Mouse (Mus musculus) right cerebral cortex, postnatal 4 days (tissue): Measurements from ENCODE around the gene Mesp2.

Experiments used
- DNase-seq: peaks from one replicate; pipeline ENCODE4 v3.0.0-alpha.2; 2022

Gene Mesp2

DNA sequence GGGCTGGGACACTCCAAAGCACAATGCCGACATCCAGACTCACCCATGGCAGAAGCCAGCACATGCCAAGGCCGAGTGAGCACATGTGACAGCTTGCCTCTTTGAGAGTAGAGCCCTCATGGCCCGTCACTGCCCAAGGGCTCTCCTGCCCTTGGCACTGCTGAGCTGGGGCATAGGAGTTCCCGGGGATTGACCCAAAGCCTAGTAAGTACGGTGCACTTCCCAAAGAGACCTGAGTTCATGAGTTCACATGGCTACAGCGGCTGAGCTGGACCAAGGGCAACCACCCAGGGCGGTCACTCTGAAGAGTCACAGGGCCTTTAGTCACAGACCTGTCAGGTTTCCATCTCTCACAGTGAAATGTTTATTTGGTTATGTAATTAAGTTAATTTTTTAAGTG, 2.0 kb upstream of the Mesp2 start:
- DNase-seq: no peak

DNA sequence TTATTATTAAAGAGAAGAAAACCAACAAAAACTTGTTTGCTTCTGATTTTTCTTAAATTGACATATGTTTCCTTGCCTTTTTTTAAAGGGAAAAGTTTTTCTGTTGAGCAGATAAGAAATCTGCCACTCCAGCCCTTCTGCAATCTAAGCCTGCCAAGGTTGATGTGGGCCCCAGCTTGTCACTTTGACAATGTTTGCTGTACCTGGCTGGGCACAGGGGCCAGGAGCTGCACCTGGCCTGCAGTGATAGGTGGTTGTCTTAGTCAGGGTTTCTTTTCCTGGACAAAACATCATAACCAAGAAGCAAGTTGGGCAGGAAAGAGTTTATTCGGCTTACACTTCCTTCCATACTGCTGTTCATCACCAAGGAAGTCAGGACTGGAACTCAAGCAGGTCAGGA, 2.9 kb downstream of the Mesp2 start:
- DNase-seq: no peak

DNA sequence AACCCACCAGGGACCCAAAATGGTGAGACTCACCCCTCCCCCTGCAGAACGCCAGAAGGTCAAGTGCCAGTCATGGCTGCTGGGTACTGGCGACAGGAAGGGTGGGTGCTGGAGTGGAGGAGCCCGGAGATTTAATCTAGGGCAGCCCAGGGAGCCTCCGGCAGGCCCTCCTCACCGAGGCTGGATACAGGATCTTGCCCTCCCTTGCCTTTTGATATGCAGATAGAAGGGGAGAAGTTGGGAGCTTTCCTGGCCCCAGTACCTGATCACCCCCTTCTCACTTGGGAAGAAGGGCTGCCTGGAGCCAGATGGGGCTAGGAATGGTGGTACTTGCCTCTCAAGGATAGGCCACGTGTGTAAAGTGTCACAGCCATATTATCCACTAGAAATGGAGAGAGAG, 7.8 kb downstream of the Mesp2 start:
- DNase-seq: no peak

DNA sequence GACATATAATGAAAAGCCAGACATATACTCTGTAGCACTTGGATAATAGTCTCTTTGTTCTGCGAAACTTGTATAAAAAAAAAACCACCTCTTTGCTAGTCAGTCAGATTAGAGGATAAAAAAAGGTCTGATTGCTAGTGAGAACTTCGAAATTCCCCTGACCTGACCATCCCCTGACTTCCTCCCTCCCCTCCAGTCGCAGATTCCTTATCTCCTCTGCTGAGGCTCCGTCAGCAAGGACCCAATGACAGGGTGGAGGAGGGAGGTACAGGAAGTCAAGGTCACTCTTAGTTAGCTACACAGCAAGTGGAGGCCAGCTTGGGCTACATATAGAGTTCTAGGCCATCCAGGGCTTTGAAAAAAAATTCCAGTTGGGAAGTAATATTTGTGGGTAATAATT, 9.0 kb downstream of the Mesp2 start:
- no peak for DNase-seq

DNA sequence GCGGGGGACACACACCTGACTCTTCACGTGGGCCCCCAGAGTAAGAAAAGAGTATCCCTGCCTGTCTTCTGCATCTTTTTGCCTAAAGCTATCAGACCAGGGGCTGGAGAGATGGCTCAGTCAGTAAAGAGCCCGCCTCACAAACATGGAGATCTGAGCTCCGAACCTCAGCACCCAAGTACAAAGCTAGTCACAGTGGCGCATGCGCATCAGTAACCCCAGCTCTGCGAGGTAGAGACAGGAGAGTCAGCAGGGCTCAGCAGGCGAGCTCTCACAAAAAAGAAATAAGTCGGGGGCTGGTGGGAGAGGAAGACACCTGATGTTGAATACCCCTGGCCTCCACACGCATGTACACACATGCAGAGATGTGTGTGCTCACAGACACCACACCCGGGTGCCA, 9.5 kb downstream of the Mesp2 start:
- no peak for DNase-seq

DNA sequence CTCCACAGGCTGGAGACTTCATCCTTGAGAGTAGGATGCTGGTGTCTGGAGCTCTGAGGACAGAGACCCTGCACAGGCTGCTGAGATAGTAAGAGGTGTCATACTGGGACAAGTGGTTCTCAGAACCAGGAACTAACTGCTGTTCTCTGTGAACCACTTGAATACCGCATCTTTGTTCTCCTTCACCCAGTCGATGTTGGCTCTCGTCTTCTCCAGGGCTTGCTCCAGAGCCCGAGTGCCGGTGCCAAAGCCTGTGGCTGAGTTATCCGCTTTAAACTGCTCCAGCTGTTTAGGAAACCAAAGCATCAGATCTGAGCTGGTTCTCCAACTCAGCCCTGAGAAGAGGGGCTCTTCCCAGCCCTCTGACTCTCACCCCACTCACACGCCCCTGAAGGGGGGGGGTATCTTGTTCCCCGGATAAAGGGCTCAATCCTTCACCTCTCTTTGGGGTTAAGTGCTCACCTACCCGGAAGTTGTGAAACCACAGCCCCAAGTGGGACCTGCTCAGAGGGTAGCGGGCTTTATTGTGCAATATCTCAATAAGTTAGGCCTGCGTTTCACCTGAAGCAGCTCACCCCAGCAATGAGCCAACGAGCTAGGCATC, 11.7 kb downstream of the Mesp2 start:
- DNase-seq: no peak

DNA sequence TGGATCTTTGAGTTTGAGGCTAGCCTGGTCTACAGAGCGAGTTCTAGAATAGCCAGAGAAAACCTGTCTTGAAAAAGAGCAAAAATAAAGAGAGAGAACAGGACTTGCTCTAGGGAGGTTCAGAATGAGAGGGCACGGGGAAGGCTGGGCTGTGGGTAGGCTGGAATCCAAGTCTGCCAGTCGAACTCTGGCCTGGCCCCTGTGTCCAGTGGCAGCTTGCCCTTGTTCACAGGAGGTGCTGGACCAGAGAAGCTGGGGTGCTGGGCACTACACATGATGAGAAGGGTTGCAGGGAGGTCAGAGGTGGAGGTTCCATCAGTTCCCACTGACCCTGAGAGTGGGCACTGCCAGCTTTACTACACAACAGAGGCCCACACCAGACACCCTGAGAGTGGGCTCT, 17.8 kb downstream of the Mesp2 start:
- no peak for DNase-seq

DNA sequence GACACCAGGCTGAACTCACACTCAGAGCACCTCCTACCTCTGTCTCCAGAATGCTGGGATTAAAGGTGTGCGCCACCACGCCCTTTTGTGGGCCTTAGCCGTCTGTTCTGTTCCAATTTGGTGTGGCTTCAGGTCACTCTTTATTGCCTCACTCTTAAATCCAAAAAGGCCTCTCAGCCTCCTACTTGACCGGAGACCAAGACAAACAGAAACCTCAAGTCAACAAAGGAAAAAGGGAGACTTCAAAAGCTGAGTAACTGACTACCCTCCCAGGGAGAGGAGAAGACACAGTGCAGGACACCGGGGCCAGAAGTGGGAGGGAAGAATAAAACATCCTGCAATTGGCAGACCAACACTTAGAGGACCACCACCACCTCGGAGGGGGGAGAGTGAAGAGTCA, 20.6 kb downstream of the Mesp2 start:
- no peak for DNase-seq

DNA sequence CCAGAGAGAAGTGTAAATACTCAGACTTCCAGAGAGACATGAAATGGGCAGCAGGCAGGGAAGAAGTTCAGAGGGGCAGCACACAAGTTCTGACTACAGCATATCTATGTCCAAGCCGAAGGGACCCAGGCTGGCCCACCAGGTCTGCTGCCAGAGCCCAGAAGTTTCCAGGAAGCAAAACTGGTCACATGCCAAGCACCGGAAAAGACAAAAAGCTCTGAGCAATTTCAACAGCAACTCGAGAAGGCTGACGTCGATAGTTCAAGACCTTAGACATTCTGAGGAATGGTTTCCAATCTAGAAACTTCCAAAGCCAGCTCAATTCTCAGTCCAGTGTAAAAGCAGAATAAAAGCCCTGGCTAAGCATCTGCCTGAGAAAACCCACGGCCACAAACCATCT, 21.1 kb downstream of the Mesp2 start:
- no peak for DNase-seq

DNA sequence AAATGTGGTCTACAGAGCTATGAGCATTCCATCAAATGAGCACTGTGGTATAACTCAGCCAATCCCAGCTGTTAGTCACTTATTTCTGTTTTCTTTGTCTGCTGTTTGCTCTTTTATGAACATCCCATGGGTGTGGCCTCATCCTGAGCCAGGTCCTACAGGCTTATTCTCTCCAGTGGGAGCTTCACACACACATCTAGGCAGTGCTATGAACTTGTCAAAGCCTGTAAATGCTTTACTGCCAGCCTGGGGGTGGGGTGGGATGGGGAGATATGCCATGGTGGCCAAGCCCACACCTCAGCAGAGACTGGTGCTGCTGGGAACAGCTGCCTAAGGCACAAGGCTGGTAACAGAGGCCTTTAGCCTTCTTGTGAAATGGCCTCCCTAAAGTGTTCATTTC, 22.5 kb downstream of the Mesp2 start:
- no peak for DNase-seq

DNA sequence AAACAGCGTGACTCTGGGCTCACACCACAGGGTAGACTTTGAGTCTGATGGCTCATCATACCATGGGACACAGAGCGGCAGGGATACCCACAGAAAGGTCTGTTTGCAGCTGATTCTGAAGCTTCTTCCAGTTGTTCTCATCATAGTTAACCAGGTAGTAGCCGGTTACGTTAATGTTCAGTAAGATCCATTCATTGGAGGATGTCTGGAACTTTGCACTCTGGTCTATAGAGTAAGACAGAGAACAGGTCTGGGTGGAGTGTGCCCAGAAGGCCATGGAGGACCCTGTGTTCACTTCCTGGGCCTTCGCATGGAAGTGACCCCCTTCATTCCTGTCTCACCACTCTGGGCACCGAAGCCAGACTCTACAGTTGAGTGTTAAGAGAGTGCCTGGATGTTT, 24.7 kb downstream of the Mesp2 start:
- no peak for DNase-seq

DNA sequence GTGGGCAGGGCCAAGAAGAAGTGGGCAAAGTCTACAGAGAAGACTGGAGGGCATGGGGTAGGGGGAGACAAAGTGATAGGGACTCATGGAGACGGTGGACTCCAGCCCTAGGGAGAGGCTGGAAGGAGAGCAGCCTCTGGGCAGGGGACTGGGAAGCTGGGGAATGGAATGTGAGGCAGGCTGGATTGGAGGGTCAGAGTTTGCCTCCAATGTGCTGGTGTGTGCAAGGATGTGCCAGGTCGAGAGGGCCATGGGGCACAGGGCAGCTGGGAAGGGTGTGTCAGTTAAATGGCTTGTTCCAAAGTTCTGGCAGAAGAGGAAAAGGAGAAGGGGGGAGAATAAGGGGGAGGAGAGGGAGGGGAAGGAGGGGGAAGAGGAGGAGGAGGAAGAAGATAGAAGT, 26.7 kb downstream of the Mesp2 start:
- DNase-seq: no peak

DNA sequence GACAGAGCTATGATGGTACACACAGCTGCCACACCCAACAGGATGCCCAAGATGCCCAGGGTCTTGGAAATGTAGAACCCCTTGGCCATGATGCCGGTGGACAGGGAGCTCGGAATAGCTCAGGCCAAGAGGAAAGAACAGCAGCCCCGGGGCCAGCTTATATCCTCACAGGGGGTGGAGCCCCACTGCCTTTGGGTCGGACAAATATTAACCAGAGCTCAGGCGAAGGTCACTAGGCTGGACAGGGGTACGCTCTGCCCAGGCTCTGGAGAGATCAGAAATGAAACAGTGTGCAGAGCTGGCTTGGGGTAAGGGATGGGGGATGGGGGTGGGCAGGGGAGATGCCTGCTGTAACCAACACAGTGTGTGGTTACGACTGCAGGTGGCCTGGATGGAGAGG, 31.6 kb downstream of the Mesp2 start:
- no peak for DNase-seq

DNA sequence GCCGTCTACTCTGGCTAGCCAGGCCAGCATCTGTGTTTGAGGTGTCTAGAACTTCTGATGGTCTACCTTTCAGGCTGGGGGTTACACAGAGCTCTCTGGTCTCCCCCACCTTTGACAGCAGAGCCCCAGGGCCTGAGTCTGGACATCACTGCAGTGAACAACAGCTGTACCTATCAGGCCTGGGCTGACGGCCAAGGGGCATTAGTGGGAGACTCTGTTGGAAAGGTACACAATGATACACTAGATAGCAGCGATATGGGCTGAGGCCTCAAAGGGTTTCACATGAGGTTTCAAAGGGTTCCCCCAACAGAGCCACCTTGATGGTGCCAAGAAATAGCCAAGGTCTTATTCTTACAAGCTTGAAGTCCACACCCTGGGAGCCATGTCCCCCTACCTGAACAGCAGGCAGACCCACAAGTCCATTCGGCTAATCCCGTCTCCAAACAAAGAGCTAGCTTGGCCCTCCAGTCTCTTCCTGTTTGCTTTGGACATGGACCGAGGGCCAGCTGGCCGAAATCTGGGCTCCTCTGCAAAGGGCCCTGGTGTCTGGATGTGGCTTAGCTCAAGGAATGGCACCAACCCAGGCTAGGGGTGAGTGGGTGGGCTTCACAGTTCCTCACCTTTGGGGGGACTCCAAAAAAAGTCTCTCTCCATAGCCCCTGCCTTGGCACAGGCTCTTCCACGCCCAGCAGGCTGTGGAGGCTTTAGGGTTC, 33.7 kb downstream of the Mesp2 start:
- DNase-seq: no peak

DNA sequence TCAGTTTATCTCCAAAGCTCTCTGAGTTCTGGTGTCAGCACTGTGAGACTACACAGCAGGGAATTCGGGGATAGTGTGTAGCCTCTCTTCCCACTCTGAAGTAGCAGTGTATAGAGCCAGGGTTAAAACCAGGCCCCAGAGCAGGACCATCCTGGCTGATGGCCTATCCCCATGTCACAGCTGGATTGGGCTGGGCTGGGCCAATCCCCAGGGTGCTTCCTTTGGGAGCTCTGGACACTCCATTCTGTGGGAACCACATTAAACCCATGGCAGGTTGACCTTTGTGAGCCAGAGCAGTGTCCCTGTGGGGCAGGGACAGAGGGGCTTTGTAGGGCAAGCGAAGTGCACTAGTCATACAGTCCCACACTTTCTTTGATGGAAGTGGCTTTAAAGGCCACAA, 35.8 kb downstream of the Mesp2 start:
- no peak for DNase-seq

DNA sequence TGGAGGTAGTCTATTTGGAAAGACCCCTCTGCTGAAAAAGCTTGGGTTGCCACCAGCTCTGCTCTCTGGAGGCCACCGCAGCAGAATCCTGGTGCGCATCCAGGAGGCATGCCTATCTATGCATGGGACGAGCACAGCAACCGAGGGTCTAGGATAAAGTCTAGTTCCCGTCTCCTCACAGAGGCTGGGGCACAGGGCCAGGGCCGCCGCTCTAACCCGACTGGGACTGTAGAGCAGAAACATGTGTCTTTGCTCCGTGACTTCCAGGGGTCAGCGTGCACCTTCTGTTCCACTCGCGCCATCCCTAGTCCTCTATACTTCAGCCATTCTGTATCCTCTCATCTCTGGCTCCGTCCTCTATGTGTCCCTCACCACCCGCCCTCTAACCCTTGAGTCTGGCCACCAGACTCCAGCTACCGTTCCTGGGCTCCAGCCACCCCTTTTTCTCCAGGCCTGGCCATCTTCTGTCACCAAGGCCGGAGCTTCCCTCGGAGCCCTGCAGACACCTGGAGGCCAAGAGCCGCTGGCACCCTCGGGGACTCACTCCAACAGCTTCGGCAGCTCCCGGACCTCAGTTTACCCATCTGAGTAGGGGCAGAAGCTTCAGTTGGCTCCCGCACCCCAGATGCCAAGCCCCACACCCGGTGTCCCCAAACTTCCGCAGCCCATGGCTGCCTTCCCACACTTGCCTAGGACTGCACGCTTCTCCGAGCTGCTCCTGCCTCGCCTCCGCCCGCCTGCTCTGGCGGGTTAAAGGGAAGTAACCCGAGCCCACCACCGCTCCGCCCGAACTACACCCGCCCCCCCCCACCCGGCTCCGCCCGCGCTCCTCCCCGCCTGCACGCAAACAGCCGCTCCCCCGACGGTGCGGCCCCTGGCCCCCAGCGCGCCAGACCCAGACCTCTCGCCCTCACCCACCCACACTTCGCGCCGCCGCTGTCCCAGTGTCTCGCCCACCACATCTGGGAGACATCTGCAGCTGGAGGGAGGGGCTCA, 37.2 kb downstream of the Mesp2 start:
- no peak for DNase-seq

DNA sequence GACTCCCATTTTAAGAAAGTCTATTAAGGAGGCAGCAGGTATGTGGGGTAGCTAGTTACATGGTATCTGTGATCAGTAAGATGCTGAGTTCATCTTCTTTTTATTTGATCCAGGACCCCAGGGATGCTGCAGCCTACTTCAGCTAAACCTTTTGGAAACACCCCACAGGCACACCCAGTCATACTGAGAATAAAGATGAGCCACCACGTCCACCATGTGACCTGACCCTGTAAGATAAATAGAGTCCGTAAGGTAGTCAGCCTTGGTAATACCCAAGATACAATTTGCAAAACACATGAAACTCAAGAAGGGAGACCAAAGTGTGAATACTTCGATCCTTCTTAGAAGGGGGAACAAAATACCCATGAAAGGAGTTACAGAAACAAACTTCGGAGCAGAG, 45.8 kb downstream of the Mesp2 start:
- DNase-seq: no peak

DNA sequence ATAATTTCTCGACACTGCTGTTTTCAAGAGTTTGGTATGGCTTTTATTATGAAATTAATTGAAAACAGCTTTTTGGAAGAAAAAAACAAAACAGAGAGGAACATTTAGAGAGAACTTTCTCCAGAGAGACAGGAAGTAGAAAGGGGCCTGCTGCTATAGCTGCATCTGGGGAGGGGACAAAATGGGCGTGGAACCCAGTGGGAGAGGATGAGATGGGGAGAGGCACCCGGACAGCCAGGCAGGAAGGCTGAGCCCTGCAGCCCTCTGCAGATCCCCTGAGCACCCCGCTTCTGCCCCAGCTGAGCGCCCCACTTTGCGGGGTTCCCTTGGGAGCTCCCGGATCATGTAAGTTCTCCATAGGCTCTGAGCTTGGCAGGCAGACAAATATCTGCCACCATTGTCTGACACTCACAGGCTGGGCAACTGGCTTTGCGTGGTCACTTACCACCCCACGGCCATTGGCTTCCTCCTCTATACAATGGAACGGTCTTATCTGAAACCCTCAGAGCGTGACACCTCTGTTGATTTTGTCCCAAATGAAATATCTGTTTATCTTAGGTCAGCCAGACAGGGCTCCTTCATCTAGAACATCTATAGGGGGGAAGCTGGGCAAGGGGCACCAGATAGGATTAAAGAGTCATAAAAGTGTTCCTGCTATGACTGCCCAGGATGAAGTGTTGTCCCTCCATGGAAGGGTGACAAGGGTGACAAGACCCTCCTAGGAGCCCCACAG, 47.8 kb downstream of the Mesp2 start:
- no peak for DNase-seq

DNA sequence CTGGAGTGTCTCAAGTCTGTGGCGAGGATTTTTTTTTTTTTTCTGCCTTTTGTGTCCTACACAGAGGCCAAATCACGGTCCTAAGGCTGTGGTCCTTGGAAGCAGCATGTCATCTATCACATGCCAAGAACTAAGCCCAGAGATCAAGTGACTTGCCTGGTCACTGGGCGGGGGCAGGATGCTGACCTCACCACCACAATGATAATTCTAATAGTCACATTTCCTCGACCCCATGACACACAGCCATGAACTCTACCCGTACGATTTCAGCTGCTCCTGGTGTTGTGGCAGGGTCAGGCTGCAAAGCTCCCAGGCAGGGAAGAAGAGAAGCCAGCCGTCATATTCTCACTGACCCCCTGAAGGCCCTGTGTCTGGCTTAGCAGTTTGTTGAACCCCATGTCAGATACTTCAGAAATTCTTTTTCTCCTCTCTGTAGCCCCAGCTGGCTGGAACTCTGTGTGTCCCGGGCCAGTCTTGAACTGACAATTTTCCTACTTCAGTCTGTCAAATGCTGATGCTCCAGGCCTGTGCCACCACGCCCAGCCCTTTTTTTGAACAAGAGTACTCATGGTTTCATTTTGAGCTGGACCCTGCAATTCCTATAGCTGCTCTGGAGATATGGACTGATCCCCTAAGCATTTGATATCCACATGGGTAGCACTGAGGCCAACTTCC, 48.6 kb downstream of the Mesp2 start:
- DNase-seq: no peak

DNA sequence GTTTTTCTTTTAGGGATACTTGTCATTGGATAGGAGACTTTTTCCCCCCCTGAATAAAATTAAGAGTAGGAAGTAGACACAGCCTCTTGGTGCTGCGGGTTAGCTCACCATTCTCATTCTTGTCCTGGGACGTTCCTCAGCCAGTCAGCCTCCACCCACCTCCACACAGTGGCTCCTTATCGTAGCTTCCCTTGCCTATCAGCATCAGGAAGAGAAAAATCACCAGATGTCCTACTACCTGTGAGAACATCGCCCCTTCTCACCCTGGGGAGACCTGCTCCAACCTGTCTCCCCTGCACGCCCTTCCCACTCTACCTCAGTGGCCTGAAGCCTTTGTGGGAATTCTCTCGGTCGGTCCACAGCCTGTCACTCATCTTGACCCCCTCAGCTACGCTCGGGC, 50.3 kb downstream of the Mesp2 start, which contains the start of gene Anpep:
Gene Anpep (minus strand): TSS at position 249 of the 400 bp plus-strand sequence.
- DNase-seq: no peak

DNA sequence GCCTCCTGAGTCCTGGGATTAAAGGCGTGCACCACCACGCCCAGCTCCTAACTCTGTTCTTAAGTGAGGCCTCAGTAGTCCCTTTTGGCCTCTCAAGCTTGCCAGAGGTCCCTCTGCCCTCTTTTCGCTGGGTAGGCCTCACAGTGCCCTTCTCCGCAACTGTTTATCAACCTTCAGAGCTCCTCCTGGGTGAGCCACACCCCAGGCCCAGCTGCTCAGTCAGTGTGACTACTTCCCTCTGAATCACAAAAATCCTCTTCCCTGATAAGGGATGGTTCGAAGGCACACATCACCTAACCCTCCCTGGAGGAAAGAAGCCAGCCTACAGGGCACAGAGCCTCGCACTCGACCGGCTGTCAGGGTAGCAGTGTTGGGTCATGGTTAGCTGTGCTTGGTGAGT, 51.3 kb downstream of the Mesp2 start:
- no peak for DNase-seq
